Mouse (Mus musculus): ENCODE results near the gene Siglec1. TPM values are rescaled to one million over a fixed set of nuclear protein-coding genes. Genes with fewer than 3 reads are reported as not detected.
A peak's percentile ranks its signal among the peaks of the same experiment; 100 is the strongest.

The Siglec1 gene
- total RNA-seq (2021), result 1 to 10 TPM; 1.2 to 1.4 TPM
- long read RNA-seq, experiment 1, result 0 reads
- long read RNA-seq, experiment 2, partial matches to known transcripts, result 1 of 1 reads
- long read RNA-seq, experiment 2, other reads (novel, unspliced or antisense), result 0 of 1 reads

DNA sequence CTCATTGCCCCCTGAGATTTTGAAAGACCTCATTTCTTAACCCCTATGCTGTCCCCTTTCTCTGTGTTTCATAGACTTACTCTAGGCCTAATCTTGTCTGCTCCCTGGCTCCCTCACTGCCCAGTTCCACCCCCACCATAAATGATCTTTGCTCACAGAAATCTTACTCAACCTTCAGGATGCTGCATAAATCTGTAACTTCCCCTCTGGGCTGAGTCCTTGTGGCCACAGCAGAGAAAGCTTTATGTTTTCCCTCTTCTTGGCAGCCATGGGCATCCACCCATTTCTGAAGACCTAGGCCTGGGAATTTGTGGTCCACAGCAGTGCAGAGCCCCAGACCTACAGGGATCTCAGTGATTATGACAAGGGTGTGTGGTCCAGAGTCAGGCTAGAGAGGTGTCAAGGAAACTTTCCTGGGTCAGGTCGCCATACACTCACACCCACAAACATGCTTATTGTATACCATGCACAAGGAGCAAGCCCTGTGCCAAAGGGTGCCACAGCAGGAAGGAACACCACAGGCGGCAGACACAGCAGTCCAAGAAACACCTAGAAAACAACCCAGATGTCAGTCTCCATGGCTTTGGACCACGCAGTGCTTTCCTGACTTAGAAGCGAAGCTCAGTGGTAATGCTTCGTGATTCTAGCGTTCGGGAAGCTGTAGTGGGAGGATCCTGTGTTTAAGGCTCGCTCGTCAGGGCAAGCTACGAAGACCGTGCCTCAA is at the start of gene Siglec1:
TSS of gene Siglec1 (minus strand) at position 99 of the 724 bp plus-strand sequence.
- DNase-seq, result no peak

DNA sequence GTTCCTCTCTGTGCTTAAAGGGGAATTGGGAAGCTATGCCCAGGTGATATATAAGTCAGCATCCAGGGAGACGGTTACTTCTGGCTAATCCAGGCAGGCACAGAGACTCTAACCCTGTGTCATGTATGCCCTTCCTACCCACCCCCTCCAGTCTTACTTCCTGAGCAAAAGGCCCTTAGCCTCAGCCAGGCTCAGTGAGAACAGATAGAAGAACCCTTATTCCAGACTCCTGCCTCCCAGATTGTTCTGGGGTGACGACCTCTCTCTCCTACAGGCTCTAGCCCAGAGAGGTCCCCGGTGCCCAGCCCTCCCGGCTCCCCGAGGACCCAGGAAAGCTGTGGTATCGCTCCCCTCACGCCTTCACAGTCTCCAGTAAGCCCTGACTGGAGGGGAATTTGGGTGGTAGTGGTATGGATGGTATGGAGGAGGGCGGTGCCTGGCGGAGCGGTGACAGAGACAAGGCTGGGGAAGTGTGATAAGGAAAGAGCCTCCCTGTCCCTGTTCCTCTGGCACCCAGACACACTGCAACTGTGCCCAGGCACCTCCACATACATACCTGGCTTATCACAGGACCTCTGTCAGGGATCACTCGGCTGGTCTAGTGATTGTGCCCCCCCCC is 49.1 kb upstream of the Siglec1 start:
- peak; percentile 3 for DNase-seq

DNA sequence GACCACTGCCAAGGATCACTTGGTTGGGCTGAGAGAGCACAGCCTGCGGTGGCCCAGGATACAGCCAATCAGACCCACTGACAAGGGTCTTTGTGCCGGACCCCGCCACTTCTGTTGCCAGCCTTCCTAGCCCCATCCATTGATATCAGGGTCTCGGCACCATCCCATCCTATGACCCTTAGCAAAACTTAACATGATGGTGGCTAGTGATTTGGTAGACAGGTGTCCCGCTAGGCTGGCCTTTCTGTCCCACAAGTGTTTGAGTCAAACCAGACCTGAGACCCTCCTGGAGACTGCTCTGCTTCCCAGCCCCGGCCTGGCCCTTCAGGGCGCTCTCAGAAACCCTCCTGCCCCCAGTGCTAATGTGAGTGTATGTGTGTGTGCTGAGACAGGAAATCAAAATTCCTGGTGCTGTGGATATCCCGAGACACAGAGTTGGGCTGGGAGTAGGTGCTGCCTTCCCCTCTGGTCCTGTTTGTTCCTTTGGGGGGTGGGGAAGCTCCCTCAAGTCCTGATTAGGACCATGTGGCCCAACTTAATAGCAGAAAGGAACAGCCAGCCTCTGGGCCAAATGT is 48.3 kb upstream of the Siglec1 start:
- peak; percentile 2 for DNase-seq

DNA sequence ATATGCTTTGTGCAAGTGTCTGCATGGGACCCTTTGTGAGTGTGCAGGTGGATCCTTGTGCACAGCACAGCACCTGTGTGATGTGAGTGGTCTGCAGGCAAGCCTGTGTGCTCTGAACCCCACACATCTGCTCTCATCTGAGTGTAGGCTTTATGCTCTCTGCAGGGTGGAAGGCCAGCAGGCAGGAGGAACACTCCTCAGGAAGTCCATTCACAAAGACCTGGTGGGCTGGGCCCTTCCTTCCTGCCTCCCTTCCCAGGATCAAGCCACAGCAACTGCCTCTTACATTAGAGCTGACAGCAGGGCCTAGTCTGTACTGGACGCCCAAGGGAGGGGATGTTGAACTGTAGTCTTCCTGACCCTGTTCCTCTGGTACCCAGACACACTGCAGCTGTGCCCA is 47.8 kb upstream of the Siglec1 start:
- peak; percentile 5 for DNase-seq

DNA sequence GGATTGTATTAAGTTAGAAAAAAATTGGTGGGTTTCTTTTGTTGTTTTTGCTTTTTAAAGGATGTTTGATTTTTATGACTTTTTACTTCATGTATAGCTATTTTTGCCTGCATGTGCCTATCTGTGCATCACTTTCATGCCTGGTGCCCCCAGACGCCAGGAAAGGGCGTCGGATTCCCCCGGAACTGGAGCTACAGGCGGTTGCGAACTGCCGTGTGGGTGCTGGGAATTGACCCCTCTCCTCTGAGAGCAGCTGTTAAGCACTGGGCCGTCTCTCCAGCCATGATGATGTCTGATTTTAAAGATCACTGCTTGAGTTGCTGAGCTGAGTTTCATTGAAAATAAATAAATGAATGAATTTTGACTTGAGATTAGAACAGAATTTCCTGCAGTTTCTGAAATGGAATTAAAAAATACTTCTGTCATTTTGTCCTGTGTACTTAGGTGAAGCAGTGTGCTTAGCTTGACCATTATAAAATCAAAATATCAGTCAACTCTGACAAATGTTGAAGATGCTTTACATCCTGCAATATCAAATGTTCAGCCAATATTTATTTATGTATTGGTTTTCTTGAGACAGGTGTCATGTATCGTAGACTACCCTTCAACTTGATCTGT is 46.5 kb upstream of the Siglec1 start, which contains the start of gene Gm11037:
TSS of gene Gm11037 (plus strand) at position 568 of the 618 bp plus-strand sequence.
- peak; percentile 1 for DNase-seq

DNA sequence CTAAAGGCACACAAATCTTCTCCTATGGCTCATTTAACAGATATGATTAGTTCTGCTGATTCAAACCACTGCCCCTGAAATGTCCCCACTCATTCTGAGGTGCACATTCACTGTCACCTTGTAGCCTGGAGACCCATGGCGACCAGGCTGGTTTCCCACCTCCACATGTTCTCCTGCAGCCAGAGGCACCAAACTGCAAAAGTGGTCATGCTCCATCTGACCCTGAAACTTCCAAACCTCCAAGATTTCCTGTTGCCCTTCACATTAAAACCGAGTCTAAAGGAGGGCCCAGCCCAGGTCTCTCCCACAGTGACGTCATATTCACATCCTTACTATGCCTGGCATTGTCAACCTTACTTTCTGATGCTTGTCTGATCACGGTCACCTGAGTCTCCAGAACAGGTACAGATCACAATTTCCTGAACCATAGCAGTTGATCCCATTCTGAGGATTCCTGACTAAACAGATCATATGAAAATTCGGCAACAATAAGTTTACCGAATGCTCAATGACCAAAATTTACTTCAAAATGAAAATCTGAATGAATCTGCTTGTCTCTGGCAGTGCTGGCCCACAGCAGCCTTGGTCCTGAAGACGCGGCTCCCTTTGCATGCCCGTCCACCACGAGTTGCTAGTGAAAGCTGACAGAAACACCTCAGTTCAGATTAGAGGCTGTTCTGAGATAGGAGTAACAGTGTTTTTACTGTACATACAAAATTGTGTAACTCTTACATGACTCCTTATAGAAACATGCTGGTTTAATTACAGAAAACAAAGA is 45.7 kb upstream of the Siglec1 start:
- peak; percentile 0 for DNase-seq

DNA sequence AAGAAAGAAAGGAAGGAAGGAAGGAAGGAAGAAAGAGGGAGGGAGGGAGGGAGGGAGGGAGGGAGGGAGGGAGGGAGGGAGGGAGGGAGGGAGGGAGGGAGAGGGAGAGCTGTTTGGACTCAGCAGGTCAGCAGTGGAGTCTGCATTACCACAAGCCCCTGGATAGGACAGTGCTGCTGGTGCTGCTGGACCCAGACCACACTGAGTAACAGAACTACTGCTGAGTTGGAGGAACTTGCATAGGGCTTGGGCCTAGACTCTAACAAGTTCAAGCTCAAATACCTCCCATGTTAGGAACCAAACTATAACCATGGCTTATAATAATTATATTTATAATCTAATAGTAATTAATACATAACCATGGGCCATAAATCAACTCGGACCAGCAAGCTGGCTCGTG is 44.3 kb upstream of the Siglec1 start:
- DNase-seq, result peak; percentile 1

DNA sequence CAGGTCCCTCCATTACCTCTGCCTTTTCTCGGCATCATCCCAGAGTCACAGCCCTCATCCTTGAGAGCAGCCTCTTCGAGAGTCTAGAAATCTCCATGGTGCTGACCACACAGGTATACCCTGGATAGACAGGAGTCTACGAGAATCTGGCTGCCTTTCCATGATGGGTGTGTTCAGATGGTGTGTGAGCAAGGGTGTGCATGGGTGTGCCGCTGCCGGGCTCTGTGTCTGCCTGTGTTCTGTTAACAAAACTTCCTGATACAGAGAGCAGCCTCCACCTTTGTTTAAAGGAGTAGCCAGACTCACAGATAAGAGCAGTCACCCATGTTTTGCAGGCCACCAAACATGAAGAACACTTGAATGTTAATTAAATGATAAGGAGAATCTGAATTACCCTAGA is 43.3 kb upstream of the Siglec1 start:
- peak; percentile 4 for DNase-seq

DNA sequence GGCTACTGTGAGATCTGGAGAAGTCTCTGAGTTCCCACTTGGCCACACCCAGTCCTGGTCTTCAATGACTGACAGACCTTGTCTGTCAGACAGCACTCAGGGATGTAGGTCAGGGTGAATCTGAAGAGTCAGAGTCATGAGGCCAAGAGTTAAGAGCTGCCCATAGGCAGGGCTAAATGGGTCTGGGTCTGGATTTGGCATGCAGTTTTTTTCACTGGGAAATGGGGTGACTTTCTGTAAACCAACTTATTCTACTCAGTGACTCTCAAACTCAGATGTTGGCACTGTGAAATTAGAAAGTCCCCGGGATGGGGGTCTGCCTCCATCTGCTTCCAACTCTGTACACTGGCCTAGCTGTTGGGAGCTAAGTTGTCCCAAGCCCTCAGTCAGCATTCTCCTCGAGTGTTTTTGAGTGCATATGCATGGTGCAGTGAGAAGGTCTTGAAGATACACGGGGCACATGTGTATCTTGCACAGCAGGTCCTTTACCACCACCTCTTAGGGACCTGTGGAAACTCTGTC is 42.1 kb upstream of the Siglec1 start:
- DNase-seq, result peak; percentile 1

DNA sequence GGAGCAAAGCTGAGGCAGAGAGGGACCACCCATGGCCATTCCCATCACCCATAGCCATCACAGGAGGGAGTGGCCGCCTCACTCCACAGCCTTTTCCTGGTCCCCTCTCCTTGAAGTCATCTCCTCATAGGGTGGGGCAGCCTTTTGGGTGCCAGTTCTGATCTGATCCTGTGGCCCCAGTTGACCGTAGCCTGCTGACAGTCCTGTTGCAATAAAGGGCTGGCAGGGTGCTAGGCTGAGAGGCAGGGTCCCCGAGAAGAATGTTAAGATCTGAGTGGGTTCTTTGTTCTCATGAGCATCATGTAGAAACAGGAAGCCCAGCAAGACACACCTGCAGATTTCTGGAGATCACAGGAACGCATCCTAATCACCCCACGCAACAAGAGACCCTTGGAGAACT is 41.6 kb upstream of the Siglec1 start:
- DNase-seq, result peak; percentile 11

DNA sequence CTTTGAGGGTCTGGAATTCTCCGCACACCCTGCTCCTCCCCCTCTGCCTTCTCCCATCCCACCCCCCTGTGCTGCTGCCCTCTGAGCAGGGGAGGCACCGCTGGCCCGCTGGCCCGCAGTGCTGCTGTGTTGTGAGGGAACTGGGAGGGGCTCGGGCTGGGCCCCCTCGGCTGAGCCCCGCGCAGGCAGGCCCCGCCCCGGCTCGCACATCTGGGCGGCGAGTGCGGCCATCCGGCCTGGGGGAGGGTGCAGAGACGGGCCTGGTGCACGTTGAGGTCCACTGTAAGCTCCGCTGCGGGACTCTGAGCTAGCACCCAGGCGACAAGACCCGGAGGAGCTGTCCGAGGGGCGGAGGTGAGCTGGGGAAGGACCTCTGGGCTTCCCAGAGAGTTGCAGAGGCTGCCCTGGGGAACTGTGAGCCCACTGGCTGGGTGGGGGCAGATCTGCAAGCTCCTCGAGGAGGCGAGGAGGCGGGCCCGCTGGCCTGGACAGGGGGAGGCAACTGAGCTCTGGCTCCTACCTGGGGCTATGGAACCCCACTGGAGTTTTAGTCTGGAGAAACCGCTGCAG is 40.7 kb upstream of the Siglec1 start, which contains the start of gene Hspa12b:
TSS of gene Hspa12b (plus strand) at position 120 of the 570 bp plus-strand sequence.
- DNase-seq, result peak; percentile 73

DNA sequence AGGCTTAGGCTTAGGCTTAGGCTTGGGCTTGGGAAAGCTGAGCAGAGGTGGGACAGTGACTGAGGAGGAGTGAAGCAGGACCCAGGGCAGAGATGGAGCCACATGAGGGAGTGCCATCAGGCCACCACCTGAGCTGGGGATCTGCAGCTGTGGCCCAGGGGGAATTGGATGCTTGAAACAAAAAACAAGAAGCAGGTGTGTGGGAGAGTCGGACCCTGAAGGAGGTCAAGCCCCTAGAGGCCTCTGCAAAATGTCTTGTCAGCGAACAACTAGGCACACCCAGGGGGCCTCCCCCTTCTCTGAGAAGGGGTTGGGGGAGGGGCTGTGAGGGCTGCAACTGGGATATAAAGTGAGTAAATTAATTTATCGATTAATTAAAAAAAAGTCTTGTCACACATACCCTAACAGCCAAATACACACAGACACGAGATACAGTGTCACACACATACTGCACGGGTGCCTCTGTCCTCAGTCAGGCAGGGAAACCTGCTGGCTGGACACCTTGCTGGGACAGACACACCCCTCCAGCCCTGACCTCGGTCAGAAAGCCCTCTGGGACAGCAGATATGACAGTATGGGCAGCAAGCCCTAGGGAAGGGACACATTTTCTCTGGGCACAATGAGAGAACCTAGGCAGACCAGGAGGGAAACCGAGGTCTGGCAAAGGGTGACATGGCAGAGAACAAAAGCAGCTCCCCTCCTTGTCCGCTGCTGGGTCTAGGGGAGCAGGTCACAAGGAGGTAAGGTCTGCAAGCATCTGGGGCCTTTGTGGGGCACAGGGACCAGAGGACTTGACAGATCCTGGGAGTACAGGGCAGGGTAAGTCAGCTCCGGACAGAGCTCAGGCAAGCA is 39.6 kb upstream of the Siglec1 start:
- peak; percentile 4 for DNase-seq

DNA sequence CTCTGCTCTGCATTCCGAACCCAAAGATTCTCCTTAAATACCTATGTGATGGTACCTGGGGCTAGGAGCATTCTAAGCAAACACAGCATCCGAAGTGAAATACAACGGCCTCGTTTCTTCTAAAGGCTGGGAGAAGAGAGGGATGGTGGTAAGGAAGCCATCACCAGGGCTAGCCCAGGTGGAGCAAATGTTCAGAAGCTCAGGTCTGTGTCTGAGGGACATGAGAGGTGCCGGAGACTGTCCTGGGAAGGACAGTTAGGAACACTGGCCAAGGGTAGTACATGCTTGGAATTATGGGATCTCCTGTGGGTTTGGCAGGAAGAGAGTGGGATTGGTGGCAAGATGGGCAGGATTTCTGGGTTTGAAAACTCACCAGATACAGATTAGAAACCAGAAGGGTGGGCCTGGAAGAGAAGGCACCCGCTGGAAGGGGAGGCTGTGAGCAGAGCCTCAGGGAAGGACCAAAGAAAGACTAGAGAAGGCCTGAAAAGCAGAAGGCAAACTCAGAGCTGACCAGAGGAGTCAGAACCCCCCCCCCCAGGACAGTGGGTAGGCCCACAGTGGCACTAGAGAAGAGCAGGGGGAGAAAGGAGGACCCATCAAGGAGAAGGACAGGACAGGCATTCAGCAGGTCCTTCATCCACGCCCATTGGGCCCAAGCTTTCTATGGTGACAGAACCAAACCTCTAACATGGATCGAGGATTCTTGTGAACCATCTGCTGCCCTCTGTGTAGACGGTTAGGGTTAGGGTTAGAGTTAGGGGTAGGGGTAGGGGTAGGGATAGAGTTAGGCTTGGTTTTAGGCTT is 38.8 kb upstream of the Siglec1 start:
- no peak for DNase-seq

DNA sequence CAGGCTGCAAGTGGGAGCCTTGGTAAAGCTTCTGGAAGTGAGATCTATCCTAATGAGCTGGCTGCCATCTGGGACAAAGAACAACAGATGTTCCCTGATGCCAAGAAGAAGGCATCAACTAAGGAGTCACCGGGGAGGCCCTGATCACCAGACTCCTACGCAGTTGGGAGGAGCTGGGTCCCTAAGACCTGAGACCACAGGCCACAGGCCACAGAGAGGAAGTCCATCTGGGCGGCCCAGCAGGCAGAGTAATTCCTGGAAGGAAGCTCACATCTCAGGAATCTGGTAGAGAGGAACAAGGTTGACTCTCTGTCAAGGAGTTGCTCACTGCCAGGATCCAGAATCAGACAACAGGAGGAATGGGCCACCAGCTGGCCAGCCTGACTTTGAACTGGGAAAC is 37.6 kb upstream of the Siglec1 start:
- no peak for DNase-seq

DNA sequence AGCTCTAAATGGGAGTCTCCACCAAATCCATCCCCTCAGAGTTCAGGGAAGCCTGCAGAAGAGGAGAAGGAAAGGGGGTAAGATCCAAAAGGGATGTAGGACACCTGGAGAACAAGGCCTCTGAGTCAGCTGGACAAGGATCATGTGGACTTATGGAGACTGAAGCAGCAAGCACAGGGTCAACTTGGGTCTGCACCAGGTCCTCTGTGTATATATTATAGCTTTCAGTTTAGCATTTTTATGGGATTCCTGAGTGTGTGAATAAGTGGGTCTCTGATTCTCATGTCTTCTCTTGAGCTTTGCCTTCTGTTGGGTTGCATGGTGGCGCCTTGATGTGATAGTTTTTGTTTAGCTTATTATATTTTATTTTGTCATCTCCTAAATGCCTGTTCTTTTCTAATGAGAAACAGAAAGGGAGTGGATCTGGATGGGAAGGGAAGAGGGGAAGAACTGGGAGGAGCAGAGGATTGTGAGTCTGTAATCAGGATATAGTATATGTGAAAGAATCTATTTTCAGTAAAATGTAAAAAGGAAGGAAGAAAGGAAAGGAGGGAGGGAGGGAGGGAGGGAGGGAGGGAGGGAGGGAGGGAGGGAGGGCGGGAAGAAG is 32.5 kb upstream of the Siglec1 start:
- peak; percentile 0 for DNase-seq

DNA sequence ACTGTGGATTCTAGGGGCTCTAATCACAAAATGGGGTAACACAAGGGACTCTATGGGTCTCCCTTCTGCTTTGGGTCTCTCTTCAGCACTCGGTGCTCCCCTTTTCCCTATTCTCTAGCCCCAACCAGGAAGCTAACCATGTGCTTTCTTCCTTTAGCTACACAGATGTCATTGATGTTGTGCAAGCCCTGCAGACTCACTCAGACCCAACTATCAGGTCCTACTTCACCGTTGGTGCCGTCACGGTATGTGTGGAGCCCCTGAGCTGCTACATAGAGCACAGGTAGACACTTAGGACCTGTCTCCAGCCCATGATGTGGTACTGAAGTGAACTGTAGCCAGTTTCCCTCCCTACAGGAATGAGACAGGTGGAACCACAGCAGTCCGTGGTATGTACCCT is 19.4 kb upstream of the Siglec1 start:
- peak; percentile 1 for DNase-seq

DNA sequence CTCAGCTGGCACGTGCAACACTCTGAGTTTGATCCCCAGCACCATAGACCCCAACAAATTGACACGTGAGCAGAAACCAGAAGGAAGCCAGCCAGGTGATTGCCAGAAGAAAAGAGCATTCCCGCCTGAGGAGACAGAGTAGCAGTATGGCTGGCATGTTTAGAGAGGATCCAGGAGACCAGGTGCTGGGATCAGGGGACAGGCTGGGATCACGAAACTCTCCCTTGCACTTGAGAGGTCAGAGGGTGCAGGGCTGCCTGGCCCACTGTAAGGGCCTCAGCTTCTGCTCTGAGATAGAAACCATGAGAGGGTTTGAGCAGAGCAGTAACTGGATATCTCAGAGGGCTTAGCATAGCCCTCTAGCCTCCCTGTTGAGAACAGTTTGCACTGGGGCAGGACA is 18.5 kb upstream of the Siglec1 start:
- DNase-seq, result peak; percentile 0

DNA sequence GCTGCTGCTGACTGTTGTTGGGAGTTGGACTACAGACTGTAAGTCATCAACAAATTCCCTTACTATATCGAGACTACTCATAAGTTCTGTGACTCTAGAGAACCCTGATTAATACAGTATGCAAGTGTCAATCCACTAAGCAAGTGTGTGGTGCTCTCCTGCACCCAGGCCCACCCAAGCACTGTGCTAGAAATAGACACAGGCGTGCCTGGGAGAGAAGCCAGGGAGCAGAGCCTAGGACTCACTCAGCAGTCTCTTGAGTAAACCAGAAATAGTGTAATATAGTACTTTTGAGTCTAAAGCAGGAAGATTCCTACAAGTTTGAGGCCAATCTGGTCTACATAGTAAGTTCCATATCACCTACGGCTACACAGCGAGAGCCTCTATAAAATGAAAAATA is 17.5 kb upstream of the Siglec1 start:
- peak; percentile 31 for DNase-seq

DNA sequence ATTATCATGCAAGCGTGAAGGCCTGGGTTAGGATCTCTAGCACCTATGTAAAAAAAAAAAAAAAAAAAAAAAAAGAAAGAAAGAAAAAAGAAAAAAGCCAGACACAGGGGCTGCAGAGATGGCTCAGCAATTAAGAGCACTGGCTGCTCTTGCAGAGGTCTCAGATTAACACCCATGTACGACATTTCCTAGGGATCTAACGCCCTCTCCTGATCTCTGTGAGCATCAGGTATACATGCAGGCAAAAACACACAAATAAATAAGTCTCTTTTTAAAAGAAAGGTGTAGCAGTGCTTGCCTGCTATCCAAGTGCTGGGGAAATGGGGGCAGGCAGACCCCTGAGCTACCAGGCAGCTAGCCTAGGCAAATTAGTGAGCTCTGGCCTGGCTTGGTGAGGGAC is 15.0 kb upstream of the Siglec1 start:
- peak; percentile 1 for DNase-seq

Measured in gastrocnemius, postnatal 10 days (tissue).